Mouse (Mus musculus): ENCODE results near the gene Rp9. TPM values are rescaled to one million over a fixed set of nuclear protein-coding genes. Genes with fewer than 3 reads are reported as not detected.
"Not testable (repeated sequence)": the region's sequence is repeated elsewhere in the genome, so short reads cannot be mapped to it uniquely, and the experiment has no call there.

The Rp9 gene
- polyA plus RNA-seq, 1 experiment from 2014 or later = 52.9 TPM

DNA sequence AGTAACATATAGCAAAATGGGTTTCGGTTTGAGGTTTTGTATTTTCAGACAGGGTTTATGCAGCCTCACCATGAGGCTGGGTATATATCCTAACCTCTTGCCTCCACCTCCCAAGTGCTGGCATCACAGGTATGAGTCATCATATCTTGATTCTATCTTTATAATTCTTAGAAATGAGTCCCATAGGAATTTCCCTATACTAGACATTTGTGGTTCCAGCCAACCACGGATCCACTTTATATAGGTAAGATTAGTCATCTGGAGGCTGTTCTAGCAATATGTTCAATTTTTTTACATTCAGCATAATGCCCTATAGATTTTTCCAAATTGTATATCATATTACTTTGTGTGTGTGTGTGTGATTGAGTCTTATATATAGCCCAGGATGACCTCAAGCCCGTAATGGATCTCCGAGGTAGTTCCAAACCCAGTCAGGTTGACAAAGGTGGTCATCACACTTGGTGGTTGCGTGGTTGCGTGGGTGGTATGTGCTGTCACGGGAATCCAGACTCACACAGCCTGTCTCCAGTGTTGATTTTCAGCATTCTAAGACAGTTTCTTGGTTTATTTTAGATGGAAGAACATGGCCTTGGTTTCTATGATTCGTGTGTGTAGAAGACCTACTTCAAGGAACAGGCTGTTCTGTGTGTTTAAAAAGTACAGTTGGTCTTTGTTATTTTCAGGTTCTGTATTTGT lies 14.5 kb upstream of the Rp9 start:
- WGBS = 96% methylated on average over 8 of the region's 8 CpGs
- Histone ChIP-seq H3K27me3 (ENCODE audit: low read depth, poor library complexity, severe bottlenecking) (no peaks in the 10 kb centered on the region), H3K36me3 (no peaks in the 10 kb centered on the region), H3K9me3 (replicated peaks) (no peaks in the 10 kb centered on the region), H3K4me1 (0 out of 2 replicates have a peak, but pooled peaks cover 1% of the 10 kb centered on the region), H3K27ac (no peak overlapping the region), H3K4me3 (no peak overlapping the region)
- DNase-seq (ENCODE audit: low spot score) = no peak

DNA sequence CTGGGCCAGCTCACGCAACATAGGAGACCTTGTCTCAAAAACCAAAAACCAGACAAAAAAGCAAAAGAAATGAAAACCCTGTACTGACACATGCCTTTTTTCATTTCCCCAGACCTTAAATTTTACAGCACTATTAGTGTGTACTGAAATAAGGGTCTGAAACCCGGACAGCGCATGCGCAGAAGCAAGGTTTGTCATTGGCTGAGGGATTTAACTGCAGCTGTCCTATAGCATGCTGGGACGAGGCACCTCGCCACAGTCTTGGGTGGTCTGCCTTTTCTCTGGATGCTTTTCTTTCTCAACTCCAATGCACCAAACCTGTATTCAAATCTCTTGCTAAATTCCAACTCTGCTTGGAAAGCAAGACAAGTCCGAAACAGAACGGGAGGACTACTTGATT lies 9.4 kb upstream of the Rp9 start:
- no peak overlapping the region for H3K4me3 ChIP-seq
- no peaks in the 10 kb centered on the region for H3K9me3 ChIP-seq (replicated peaks)
- peaks cover 7% of the 10 kb centered on the region for H3K4me1 ChIP-seq
- H3K36me3 ChIP-seq = no peaks in the 10 kb centered on the region
- H3K27ac ChIP-seq = no peak overlapping the region
- H3K27me3 ChIP-seq (ENCODE audit: low read depth, poor library complexity, severe bottlenecking) = no peaks in the 10 kb centered on the region
- 88% methylated on average over 8 of the region's 8 CpGs for WGBS
- no peak for DNase-seq (ENCODE audit: low spot score)

DNA sequence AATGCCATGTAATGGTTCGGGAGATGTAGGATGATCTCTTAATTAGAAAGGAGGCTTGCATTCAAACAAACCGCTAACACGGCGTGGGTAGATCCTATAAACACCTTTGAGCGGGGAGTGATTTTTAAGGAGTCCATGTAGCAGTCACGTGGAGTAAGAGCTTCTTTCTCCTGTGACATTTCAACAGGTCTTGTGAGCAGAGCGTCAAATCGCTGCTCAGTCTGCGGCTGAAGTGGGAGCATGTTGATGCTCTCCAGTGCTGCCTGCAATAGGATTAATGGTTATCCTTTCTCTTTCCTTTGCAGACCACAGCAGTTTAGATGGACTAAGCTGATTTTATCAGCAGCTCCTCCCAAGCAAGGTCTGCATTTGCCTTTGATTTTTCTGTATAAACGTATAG lies 6.7 kb upstream of the Rp9 start:
- no peak overlapping the region for H3K27ac ChIP-seq
- peak overlapping the region; percentile 76 for H3K4me3 ChIP-seq
- H3K4me1 ChIP-seq = peaks cover 7% of the 10 kb centered on the region
- no peaks in the 10 kb centered on the region for H3K9me3 ChIP-seq (replicated peaks)
- H3K27me3 ChIP-seq (ENCODE audit: low read depth, poor library complexity, severe bottlenecking) = no peaks in the 10 kb centered on the region
- no peaks in the 10 kb centered on the region for H3K36me3 ChIP-seq
- DNase-seq (ENCODE audit: low spot score) = no peak
- WGBS = 6% methylated on average over 10 of the region's 10 CpGs

DNA sequence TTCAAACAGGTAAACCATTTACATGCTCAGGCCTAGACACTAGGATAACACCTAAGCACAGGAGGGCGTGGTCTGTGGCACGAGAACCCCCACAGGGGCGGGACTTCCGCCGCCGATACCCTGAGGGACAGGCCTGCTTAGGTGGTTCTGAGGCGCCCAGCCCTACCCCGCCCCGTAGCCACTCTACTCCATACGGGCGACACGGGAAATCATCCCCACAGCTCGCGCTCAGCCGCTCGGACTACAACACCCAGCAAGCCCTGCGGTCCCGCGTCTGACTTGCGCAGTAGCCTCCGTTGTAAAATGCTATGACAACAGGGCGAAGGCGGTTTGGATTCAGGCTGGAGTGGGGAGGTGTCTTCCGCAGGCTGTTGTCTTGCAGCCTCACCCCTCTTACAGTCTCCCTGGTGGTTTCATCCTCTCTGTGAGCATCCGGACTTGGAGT lies 5.9 kb upstream of the Rp9 start, which contains the start of gene Bbs9:
Gene Bbs9 (plus strand): TSS at position 292 of the 445 bp plus-strand sequence.
- peak within 1 kb of the TSS; percentile 79 for H3K27ac ChIP-seq
- H3K4me3 ChIP-seq = peak within 1 kb of the TSS; percentile 76
- WGBS = 0% methylated on average over 25 of the region's 25 CpGs
- H3K9me3 ChIP-seq (replicated peaks) = no peaks in the 10 kb centered on the region
- H3K4me1 ChIP-seq = peaks cover 7% of the 10 kb centered on the region
- no peaks in the 10 kb centered on the region for H3K27me3 ChIP-seq (ENCODE audit: low read depth, poor library complexity, severe bottlenecking)
- DNase-seq (ENCODE audit: low spot score) = peak; percentile 89
- no peaks in the 10 kb centered on the region for H3K36me3 ChIP-seq

DNA sequence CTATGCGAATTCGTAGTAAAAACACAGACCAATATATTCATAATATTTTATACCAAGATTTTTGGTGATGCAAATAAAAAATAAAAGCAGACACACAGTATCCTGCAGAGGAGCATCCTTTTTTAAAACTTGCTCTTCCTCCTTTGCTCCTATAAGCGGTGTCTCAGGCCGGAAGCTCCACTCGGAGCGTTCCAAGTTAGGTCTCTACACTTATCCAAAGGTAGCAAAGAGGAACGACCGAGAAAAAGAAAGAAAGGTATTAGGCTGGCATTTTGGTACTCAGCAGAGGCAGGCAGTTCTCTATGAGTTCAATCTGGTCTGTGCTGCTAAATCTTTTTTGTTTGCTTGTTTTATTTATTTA lies 664 bp downstream of the Rp9 start:
- 75% methylated on average over 8 of the region's 8 CpGs for WGBS
- no peak for DNase-seq (ENCODE audit: low spot score)
- Histone ChIP-seq H3K9me3 (replicated peaks) (no peaks in the 10 kb centered on the region), H3K27ac (no peak overlapping the region), H3K27me3 (ENCODE audit: low read depth, poor library complexity, severe bottlenecking) (no peaks in the 10 kb centered on the region), H3K4me1 (peaks cover 9% of the 10 kb centered on the region), H3K4me3 (no peak overlapping the region), H3K36me3 (peaks cover 24% of the 10 kb centered on the region)

DNA sequence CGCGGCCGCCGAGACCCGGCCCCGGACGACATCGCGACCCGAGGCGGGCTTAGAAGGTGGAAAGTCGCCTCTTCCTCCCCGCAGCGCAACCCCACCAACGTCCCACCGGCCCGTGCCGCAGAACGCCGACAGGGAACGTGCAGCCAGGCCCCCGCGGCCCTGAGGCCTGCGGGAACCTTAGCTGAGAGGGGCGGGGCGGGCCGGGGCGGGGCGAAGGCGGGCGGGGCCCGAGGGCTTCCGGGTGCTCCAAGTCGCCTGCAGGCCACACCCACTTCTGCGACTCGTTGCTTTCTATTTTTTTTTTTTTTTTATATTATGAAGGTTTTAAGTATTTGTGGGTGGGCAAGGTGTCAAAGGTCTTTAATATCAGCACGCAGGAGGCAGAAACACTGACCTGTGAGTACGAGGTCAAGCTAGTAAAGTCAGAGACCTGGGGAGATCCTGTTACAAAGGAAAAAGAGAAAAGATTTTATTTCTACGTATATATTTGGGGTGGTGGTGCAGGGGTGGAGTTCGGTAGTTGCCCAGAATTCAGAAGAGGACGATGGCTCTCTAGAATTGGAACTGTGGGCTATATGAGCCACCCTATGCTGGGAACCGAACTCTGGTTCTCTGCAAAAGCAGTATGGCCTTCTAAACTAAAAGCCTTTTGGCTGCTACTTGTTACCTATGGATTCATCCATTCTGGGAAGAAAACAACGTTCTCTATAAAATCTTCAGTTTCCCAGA lies 1.2 kb downstream of the Rp9 start:
- peak; percentile 90 for DNase-seq (ENCODE audit: low spot score)
- Histone ChIP-seq H3K9me3 (replicated peaks) (no peaks in the 10 kb centered on the region), H3K27me3 (ENCODE audit: low read depth, poor library complexity, severe bottlenecking) (no peaks in the 10 kb centered on the region), H3K36me3 (peaks cover 26% of the 10 kb centered on the region), H3K27ac (peak overlapping the region; percentile 95), H3K4me1 (peaks cover 9% of the 10 kb centered on the region), H3K4me3 (peak overlapping the region; percentile 93)
- WGBS = 3% methylated on average over 43 of the region's 43 CpGs

DNA sequence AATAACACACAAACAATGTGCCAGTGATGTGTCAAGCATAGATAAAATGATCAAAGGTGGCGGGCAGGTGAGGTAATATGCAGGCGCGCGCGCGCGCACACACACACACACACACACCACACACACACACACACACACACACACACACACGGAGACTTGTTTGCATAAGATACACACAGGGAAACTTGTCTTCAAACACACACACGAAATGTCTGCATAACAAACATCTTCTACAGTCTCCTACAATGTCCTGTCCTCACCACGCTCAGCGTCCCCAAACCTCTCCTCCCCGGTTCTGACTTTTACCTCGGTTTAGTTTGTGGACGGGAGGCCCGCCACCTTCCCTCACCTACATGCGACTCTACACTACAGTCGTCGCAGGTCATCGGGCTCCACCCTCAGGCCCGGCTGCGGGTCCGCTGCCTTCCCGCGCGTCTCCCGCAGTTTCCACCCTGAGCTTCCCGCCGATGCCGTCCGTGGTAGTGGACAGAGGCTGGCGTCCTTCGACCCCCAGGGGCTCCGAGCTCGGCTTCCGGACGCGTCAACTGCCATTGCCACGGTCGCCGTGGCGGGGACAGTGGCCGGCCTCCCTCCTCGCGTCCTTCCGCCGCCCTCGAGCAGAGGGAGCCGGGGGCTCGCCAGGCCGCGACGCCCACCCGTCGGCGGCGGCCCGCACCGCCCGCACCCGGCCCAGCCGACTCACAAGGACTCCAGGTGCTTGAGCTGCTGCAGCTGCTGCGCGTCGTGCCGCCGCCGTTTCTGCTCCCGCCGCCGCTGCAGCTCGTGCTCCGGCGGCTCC lies 2.0 kb downstream of the Rp9 start:
- no peaks in the 10 kb centered on the region for H3K9me3 ChIP-seq (replicated peaks)
- H3K27ac ChIP-seq = peak overlapping the region; percentile 95
- no peaks in the 10 kb centered on the region for H3K27me3 ChIP-seq (ENCODE audit: low read depth, poor library complexity, severe bottlenecking)
- 1% methylated on average over 72 of the region's 73 CpGs for WGBS
- DNase-seq (ENCODE audit: low spot score) = peak; percentile 77
- H3K36me3 ChIP-seq = peaks cover 28% of the 10 kb centered on the region
- peak overlapping the region; percentile 93 for H3K4me3 ChIP-seq
- H3K4me1 ChIP-seq = peaks cover 9% of the 10 kb centered on the region

DNA sequence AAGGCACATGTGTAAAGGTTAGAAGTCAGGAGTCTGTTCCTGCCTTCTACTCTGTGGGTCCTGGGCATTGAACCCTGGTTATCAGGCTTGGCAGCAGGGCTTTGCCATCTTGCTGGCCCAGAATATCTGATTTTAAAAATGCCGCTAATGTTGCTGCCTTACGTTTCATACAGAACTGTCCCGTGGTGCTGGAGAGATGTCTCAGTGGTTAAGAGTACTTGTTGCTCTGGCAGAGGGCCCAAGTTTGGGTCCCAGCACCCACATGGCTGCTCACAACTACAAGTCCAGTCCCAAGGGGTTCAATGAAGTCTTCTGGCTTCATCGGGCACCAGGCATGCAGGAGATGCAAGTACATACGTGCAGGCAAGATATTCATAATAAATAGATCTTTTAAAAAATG lies 3.3 kb downstream of the Rp9 start:
- H3K27ac ChIP-seq = no peak overlapping the region
- DNase-seq (ENCODE audit: low spot score) = no peak
- 96% methylated on average over 5 of the region's 5 CpGs for WGBS
- no peaks in the 10 kb centered on the region for H3K27me3 ChIP-seq (ENCODE audit: low read depth, poor library complexity, severe bottlenecking)
- H3K4me1 ChIP-seq = peaks cover 9% of the 10 kb centered on the region
- no peaks in the 10 kb centered on the region for H3K9me3 ChIP-seq (replicated peaks)
- peaks cover 40% of the 10 kb centered on the region for H3K36me3 ChIP-seq
- H3K4me3 ChIP-seq = no peak overlapping the region

DNA sequence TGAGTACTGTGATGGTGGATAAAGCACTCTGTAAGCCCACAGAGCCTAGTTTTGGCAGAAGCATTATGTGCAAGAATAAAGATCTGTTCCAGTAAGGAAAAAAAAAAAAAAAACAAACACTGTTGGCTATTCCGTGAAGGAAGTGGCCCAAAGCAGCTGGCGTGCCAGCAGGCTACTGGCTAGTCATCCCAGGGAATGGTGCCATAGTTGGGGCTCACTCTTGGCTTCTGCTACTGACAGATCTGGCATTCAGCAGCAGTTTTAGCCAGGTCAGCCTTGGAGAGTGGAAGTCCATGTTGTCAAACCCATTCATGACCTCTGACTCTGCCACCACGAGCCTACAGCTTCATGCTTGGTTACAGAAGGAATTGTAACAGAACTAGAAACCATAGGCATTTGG lies 7.6 kb downstream of the Rp9 start:
- Histone ChIP-seq H3K9me3 (replicated peaks) (no peaks in the 10 kb centered on the region), H3K4me1 (peaks cover under 1% of the 10 kb centered on the region; the same call in 1 of the 2 replicates), H3K4me3 (no peak overlapping the region), H3K27ac (no peak overlapping the region), H3K27me3 (ENCODE audit: low read depth, poor library complexity, severe bottlenecking) (no peaks in the 10 kb centered on the region), H3K36me3 (peaks cover 64% of the 10 kb centered on the region)
- DNase-seq (ENCODE audit: low spot score) = no peak
- WGBS = 96% methylated on average over 3 of the region's 3 CpGs

DNA sequence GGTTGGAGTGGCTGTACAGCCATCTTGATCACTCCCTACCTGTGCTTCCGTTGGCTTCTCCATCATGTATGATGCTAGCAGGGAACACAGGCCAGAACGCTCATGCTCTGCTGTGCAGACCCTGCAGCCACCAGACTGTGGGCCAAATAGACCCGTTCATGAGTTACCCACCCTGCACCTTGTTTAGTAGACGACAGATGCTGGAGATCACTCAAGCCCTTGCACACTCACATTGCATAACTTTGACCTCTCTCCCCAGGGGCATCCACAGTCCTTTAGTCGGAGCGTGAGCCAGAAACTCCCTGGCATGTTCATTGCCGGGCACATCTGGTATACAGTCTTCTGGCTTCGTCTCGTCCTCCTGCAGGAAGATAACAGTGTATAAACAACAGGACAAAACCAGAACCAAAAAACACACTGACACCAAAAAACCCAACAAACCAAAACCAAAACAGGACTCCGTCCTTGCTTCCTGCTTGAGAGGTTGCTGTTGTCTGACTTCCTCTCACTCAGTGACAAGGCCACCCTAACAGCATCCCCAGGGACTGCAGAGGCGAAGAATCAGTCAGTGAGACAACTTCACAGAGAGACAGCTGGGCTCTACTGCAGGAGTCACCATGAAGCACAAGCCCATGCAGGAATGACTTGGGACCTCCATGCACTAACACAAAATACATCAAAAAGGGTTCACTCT lies 12.3 kb downstream of the Rp9 start:
- Histone ChIP-seq H3K27me3 (ENCODE audit: low read depth, poor library complexity, severe bottlenecking) (no peaks in the 10 kb centered on the region), H3K9me3 (replicated peaks) (no peaks in the 10 kb centered on the region), H3K36me3 (peaks cover 80% of the 10 kb centered on the region)

DNA sequence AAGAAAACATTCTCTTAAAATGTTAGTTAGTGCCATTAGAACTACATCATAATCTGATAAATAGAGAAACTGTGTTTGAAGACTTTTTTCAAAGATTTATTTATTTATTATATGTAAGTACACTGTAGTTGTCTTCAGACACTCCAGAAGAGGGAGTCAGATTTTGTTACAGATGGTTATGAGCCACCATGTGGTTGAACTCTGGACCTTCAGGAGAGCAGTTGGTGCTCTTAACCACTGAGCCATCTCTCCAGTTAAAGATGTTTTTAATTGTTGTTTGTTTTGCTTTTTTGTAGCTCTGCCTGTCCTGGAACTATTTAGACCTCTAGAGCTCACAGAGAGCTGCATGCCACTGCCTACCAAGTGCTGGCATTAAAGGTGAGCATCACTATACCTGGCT lies 14.5 kb downstream of the Rp9 start:
- H3K36me3 ChIP-seq = peaks cover 86% of the 10 kb centered on the region
- no peak for DNase-seq (ENCODE audit: low spot score)
- H3K27me3 ChIP-seq (ENCODE audit: low read depth, poor library complexity, severe bottlenecking) = no peaks in the 10 kb centered on the region
- no peaks in the 10 kb centered on the region for H3K4me1 ChIP-seq
- H3K27ac ChIP-seq = no peak overlapping the region
- no peak overlapping the region for H3K4me3 ChIP-seq
- no peaks in the 10 kb centered on the region for H3K9me3 ChIP-seq (replicated peaks)

More for the DNA sequence above, 12.3 kb downstream of the Rp9 start:
- Histone ChIP-seq H3K27ac (no peak overlapping the region), H3K4me1 (no peaks in the 10 kb centered on the region), H3K4me3 (no peak overlapping the region)
- no peak for DNase-seq (ENCODE audit: low spot score)
- WGBS = 94% methylated on average over 11 of the region's 11 CpGs

DNA sequence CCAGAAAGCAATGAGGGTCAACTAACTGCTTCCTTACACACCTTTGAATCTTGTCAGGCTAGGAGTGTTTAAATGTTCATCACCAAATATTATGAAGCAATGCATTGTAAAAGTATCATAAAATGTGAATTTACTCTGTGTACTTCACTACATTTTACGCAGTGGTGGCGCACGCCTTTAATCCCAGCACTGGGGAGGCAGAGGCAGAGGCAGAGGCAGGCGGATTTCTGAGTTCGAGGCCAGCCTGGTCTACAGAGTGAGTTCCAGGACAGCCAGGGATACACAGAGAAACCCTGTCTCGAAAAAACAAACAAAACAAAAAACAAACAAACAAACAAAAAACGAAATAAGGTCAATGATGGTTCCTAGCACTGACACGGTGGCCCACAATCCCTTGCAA lies 15.6 kb downstream of the Rp9 start, which contains the start of gene Gm17545:
Gene Gm17545 (plus strand): TSS at position 301 of the 400 bp plus-strand sequence.
- H3K27me3 ChIP-seq (ENCODE audit: low read depth, poor library complexity, severe bottlenecking); H3K9me3 ChIP-seq (replicated peaks); H3K4me1 ChIP-seq; H3K27ac ChIP-seq; H3K4me3 ChIP-seq; DNase-seq (ENCODE audit: low spot score): not testable (repeated sequence)
- peaks cover 97% of the 10 kb centered on the region for H3K36me3 ChIP-seq
- WGBS = 90% methylated on average over 8 of the region's 8 CpGs
